Comparison of ENCODE assay signal across 18 mouse cellular contexts in genomic region chr6:54379356-54379755, GRCm38 (mm10). TPM values are rescaled to one million over a fixed set of nuclear protein-coding genes. Genes with fewer than 3 reads are reported as not detected.
"Had no signal": no experiment of that assay in that cellular context is flagged by ENCODE, and none has a peak within 500 bp of the region (broad histone marks: within the 10 kb centered on the region; RNA-seq: fewer than 3 reads in every experiment).

No protein-coding gene starts in this region.

- H3K4me3 ChIP-seq: lung, embryonic 15.5 days; megakaryocyte, embryonic 14.5 days; midbrain, embryonic 13.5 days; midbrain, embryonic 15.5 days; neural tube, embryonic 12.5 days; stomach, embryonic 15.5 days had no signal

- ATAC-seq: liver, postnatal 0 days; lung, postnatal 0 days; midbrain, embryonic 13.5 days; midbrain, embryonic 15.5 days had no signal

- H3K36me3 ChIP-seq: lung, embryonic 15.5 days; midbrain, embryonic 13.5 days; midbrain, embryonic 15.5 days; neural tube, embryonic 12.5 days; stomach, embryonic 15.5 days had no signal

- H3K9ac ChIP-seq: liver, postnatal 0 days; lung, embryonic 15.5 days; midbrain, embryonic 13.5 days; midbrain, embryonic 15.5 days; neural tube, embryonic 12.5 days; stomach, embryonic 15.5 days had no signal

- H3K27me3 ChIP-seq: lung, embryonic 15.5 days; midbrain, embryonic 13.5 days; midbrain, embryonic 15.5 days; neural tube, embryonic 12.5 days; stomach, embryonic 15.5 days had no signal

- H3K27ac ChIP-seq: lung, embryonic 15.5 days; macrophage; midbrain, embryonic 13.5 days; midbrain, embryonic 15.5 days; neural tube, embryonic 12.5 days; stomach, embryonic 15.5 days; stomach, postnatal 0 days had no signal

- H3K9me3 ChIP-seq: lung, embryonic 15.5 days; midbrain, embryonic 13.5 days; midbrain, embryonic 15.5 days; neural tube, embryonic 12.5 days; stomach, embryonic 15.5 days had no signal

- H3K4me1 ChIP-seq: lung, embryonic 15.5 days; megakaryocyte, embryonic 14.5 days had no signal

- DNase-seq: liver, postnatal 0 days; lung, adult 2 months; lung, postnatal 14 days; lung, postnatal 36 days; right cerebral cortex, postnatal 14 days; thymus, adult 18-20 months; thymus, postnatal 14 days; thymus, postnatal 36 days had no signal

- H3K4me2 ChIP-seq: lung, embryonic 15.5 days; midbrain, embryonic 11.5 days; midbrain, embryonic 13.5 days; midbrain, embryonic 15.5 days; neural tube, embryonic 12.5 days; stomach, embryonic 15.5 days had no signal

RNA-seq across cellular contexts. Expression of gene Wipf3, which starts 50.0 kb away (rescaled TPM):
- polyA plus RNA-seq: macrophage had no signal
